Mouse (Mus musculus) B cell, adult 62 days (primary cell): ENCODE measurements around the gene Mettl11b. TPM values are rescaled to one million over a fixed set of nuclear protein-coding genes. Genes with fewer than 3 reads are reported as not detected.

Experiments
- total RNA-seq: library from RNA; stranded (reverse); gene quantifications from 4 replicates; pipeline ENCODE4 v1.2.4, GENCODE M21; 2023

Gene Mettl11b
- not detected in 4 replicates for total RNA-seq

DNA sequence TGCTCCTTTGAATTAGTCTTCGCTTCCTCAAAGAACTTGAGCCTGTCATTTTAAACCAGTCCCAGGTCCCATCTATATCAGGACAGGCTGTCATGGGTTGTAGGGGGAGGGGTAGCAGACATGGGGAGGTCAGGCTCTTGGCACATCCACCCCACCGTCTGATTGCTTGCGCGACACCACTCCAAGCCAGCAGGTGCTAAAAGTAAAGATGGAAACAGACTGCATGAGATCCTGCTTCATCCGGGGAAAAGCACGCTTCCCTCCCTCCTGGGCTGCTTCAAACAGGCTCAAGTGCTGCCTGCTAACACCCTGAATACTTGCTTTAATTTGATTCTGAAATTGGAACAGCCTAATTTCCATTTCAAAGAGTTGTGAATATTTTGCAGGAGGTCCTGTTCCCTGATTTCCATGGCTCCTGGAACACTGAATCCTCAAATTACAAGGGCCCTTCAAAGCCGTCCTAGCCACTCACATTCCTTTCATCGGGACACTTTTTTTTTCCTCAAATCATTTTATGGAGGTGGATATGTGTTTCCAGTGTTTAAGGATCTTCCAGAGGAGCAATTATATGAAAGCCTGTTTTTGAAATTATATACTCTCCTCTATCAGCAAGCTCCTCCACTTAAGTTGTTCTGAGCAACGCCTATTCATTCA is at the start of gene Mettl11b:
TSS of gene Mettl11b (minus strand) at position 127 of the 654 bp plus-strand sequence.

Other genes starting within 250 kb of the Mettl11b start
- gene Kifap3, start 54.4 kb upstream of the Mettl11b start, total RNA-seq, result 2.3 to 2.7 TPM (median 2.5 TPM) in 4 replicates
- 31.3 to 38.1 TPM (median 36.8 TPM) in 4 replicates for gene Scyl3, start 203.9 kb upstream of the Mettl11b start, total RNA-seq